Mouse (Mus musculus) lung, postnatal 14 days (tissue): Measurements from ENCODE around the gene Atp5d.
"Not testable (repeated sequence)": the region's sequence is repeated elsewhere in the genome, so short reads cannot be mapped to it uniquely, and the experiment has no call there.

Experiments
- DNase-seq: peaks from one replicate; pipeline ENCODE4 v3.0.0; 2021

The Atp5d gene

GRCm38 (mm10) chr10:80156002-80156751 lies 17.7 kb downstream of the Atp5d start:
- DNase-seq, result no peak

GRCm38 (mm10) chr10:80156752-80157053 lies 18.3 kb downstream of the Atp5d start:
- DNase-seq, result peak; percentile 58

- DNase-seq, result no peak
Observed at GRCm38 (mm10) chr10:80157141-80157929, 18.9 kb downstream of the Atp5d start.

- DNase-seq, result peak; percentile 83
Observed at GRCm38 (mm10) chr10:80158307-80158986, 20.0 kb downstream of the Atp5d start.

- DNase-seq, result peak; percentile 67
Observed at GRCm38 (mm10) chr10:80159021-80159560, 20.7 kb downstream of the Atp5d start.

GRCm38 (mm10) chr10:80159561-80160454 lies 21.4 kb downstream of the Atp5d start:
- peak; percentile 99 for DNase-seq

GRCm38 (mm10) chr10:80160455-80161371 lies 22.3 kb downstream of the Atp5d start:
- peak; percentile 91 for DNase-seq

GRCm38 (mm10) chr10:80161522-80162242 lies 23.2 kb downstream of the Atp5d start:
- peak; percentile 62 for DNase-seq

- no peak for DNase-seq
Observed at GRCm38 (mm10) chr10:80162243-80162608, 23.8 kb downstream of the Atp5d start.

- no peak for DNase-seq
Observed at GRCm38 (mm10) chr10:80162716-80163299, 24.4 kb downstream of the Atp5d start.

GRCm38 (mm10) chr10:80163721-80164120 lies 25.3 kb downstream of the Atp5d start:
- DNase-seq, result no peak

- DNase-seq, result no peak
Observed at GRCm38 (mm10) chr10:80164161-80164997, 25.9 kb downstream of the Atp5d start.

GRCm38 (mm10) chr10:80164998-80165344 lies 26.5 kb downstream of the Atp5d start:
- peak; percentile 99 for DNase-seq

GRCm38 (mm10) chr10:80165392-80166128 lies 27.1 kb downstream of the Atp5d start, which contains the start of gene Cirbp:
Gene Cirbp, plus strand, starts transcription at chr10:80165985.
- no peak for DNase-seq

GRCm38 (mm10) chr10:80166136-80166535 lies 27.7 kb downstream of the Atp5d start:
- not testable (repeated sequence) for DNase-seq

- DNase-seq, result peak; percentile 99
Observed at GRCm38 (mm10) chr10:80167460-80168037, 29.1 kb downstream of the Atp5d start.

- DNase-seq, result peak; percentile 95
Observed at GRCm38 (mm10) chr10:80168038-80168661, 29.7 kb downstream of the Atp5d start.

- no peak for DNase-seq
Observed at GRCm38 (mm10) chr10:80169070-80169469, 30.6 kb downstream of the Atp5d start.
